Mouse (Mus musculus): ENCODE measurements around the gene Dhrs9.

The Dhrs9 gene

DNA sequence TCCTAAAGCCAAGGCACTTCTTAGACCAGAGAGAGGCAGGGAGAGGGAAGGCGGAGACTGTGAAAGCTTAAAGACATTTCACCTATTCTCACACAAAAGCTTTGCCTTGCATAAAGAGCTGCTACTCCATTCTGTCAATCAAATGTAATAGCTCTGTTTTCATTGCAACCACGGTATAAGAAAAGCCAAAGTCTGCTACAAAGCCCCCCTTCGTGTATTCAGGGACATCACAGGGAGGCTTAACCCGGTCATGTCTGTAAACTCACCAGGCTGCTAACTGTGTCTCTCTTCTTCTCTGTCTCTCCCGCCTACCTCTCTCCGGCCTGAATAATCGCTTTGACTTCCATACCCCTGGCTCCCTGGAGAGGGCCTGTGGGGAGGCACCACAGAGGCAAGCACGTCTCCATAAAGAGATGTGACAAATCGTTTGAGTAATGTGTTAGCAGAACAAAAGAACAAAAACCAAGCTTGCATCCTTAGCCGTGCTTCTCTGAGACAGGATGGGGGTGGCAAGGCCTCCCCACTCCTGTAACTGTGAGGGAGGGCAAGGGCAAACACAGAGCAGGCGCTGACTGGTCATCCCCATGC lies 38.1 kb downstream of the Dhrs9 start:
- DNase-seq (ENCODE audit: low read depth, low spot score): no peak

DNA sequence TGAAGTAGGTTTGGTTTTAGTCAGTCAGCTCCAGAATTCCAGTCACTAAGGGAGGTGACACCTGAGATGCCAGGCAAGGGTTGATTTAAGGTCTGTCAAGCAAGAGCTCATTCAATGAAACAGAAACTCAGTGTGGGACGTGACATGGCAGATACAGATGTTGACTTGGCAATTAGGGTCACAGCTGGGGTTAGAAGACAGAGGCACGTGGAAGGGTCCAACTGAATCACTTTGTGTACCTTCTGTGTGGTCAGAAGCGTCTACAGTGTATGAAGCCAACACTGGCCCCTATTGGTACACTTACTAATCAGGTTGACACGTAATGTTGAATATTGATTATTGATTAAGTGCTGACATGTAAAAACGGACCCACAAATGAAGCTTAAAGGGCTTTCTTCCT lies 44.6 kb downstream of the Dhrs9 start:
- DNase-seq (ENCODE audit: low read depth, low spot score): no peak

DNA sequence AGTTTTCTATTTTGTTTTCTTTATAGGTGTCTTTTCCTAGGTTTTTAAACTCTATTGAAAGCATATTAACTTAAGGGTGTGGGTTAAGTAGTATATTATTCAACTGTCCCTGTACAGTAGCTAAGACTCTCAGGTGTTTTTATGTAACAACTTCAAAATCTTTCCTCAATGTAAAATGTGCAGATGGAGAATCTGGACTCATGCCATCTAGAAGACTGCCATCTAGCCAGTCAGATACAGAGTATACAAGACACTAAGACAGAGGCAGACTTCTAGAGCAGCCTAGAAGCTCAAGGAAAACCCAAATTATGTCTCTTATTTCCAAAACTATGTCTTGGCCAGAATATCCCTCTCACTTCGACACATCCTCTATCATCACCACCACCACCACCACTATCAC lies 45.8 kb downstream of the Dhrs9 start:
- no peak for DNase-seq (ENCODE audit: low read depth, low spot score)

DNA sequence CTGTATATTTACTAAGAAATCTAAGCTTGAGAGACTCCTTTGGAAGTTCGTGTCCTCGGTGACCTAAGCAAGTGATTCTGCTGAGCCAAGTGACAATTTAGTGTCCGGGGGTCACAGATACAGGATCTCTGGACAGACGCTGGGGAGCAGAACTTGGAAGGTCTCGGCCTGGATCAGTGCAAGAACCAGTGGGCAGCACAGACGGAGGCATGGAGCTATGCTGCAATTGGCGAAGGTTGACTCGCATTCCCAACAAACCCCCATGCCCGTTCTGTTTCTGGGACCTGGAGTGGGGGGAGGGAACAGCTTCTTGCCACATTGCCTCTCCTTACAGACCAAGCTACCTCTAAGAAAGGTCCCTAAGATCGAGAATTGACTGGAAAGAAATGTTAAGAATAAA lies 46.9 kb downstream of the Dhrs9 start:
- DNase-seq (ENCODE audit: low read depth, low spot score): no peak

DNA sequence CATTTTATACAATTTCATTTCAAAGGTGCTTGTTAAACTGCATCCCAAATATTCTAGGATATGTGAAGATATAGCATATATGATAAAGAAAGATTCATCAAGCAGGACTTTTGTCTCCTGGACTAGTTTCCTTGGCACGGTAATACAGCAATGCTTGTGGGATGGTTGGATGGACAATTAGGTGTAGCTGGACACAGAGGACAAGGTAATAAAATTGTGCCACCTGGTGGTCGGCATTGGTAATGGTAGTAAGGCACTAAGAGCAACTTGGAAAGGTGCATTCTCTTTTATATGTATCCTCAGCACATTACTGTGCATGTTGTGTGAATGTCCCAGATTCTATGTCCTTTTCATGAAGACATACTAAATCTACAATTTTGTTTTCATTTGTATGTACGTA lies 47.9 kb downstream of the Dhrs9 start:
- DNase-seq (ENCODE audit: low read depth, low spot score): peak; percentile 21

DNA sequence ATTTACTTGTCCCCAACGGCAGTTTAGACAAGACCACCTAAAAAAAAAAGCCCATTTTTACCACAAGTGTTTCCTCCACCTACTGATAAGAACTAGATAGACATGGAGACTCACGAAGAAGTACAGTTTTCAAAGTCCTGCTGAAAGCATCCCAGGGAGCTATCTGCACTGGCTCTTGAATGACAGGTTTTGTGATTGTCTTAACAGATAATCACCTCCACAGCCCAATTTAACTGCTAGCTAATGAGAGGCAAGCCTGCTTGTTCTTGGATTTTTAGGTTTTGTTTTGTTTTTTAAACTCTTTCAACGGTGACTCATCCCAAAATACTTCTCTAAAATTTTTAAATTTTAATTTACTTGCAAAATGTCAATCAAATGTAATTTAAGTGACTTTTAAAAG lies 61.4 kb downstream of the Dhrs9 start:
- no peak for DNase-seq (ENCODE audit: low read depth, low spot score)

DNA sequence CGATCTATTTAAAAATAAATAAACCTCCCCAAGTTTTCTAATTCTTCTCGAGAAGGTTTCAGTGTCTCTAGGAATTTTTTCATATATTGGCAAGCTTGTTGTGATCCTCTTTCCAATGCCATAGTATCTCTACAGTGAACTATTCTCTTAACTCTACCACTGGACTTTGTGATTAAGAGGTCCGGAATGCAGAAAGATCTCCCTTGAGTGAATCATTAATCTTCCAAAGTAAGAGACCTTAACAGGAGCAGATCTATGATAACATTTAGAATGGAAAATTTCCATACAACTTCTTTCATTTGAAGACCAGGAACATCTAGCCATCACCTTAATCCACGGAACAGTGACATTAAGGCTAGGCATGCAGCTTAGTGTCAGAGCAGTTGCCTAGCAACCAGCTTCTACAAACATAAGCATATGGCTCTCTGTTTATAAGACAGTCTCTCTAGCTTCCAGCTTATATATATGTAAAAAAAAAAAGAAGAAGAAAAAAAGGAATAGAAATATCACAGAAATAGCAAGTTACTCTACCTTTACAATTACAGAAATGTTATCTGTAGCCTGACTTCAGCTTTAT lies 65.7 kb downstream of the Dhrs9 start:
- no peak for DNase-seq (ENCODE audit: low read depth, low spot score)

DNA sequence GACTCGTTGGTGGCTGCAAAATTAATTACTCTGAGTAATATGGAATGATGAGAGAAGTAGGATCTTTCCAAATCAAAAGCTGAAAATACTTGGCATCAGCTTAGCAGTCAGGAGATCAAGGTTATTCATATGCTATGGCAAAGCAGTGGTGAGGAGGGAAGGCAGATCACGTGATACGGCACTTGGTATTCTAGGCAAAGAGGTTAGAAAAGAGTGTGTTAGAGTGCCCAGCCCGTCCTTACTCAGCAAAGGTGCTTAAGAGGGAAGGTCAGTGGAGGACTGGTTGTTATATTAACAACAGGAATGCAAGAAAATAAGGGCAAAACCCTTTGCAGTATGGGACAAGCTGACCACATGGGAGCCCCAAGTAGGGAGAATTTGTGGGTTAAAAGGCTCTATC lies 68.3 kb downstream of the Dhrs9 start:
- no peak for DNase-seq (ENCODE audit: low read depth, low spot score)

DNA sequence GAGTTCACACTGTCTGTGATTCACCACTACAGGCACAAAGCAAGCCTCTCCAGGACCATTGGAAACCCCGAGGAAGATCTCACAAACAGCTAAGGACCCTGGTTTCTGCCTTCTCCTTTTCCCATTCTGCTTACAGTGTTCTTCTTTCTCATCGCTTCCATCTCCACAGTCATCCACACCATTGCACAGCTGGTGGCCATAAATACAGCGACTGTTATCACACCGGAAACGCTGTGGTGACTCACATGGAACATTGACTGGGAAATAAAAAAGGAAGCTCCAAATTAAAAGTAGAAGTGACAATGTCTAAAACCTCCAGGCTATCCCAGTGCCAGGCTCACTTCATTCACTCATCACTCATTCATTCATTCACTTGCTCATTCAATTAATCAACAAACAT lies 70.9 kb downstream of the Dhrs9 start:
- DNase-seq (ENCODE audit: low read depth, low spot score): no peak
